Mouse (Mus musculus) heart, embryonic 10.5 days (tissue): ENCODE measurements around the gene Plcl2. TPM values are rescaled to one million over a fixed set of nuclear protein-coding genes. Genes with fewer than 3 reads are reported as not detected.
"Not testable (repeated sequence)": the region's sequence is repeated elsewhere in the genome, so short reads cannot be mapped to it uniquely, and the experiment has no call there.

ENCODE experiments used
- DNase-seq: peaks from one replicate; pipeline ENCODE4 v3.0.0-alpha.2; 2017; ENCODE audit warnings: low spot score
- H3K27ac ChIP-seq: fragments of 300-500 bp; sonication (generic); 2 replicates; pipeline ENCODE4 v1.5.1; 2016; ENCODE audit warnings: mild to moderate bottlenecking
- H3K27me3 ChIP-seq: fragments of 300-500 bp; sonication (generic); 2 replicates; pipeline ENCODE4 v1.6.1; 2016; ENCODE audit warnings: mild to moderate bottlenecking; ENCODE audit not compliant: poor library complexity, insufficient read depth, severe bottlenecking
- H3K36me3 ChIP-seq: fragments of 300-500 bp; sonication (generic); 2 replicates; pipeline ENCODE4 v1.6.1; 2016; ENCODE audit warnings: mild to moderate bottlenecking, moderate library complexity
- H3K4me1 ChIP-seq: fragments of 300-500 bp; sonication (generic); 2 replicates; pipeline ENCODE4 v1.6.1; 2016; ENCODE audit warnings: mild to moderate bottlenecking
- H3K4me3 ChIP-seq: fragments of 300-500 bp; sonication (generic); 2 replicates; pipeline ENCODE4 v1.5.1; 2016; ENCODE audit warnings: mild to moderate bottlenecking, moderate library complexity
- H3K9me3 ChIP-seq: fragments of 300-500 bp; sonication (generic); 2 replicates; pipeline ENCODE4 v1.6.1; 2016; ENCODE audit warnings: mild to moderate bottlenecking, moderate library complexity
- WGBS: fragments of 180-500 bp; shearing (Covaris S2); methylation state at CpG from one replicate; pipeline ENCODE4 v1.1.7; 2016; 5-methylcytosine and 5-hydroxymethylcytosine counted together
- polyA plus RNA-seq: library from polyadenylated mRNA; unstranded; fragments of >200 nt; fragmentation: Nextera tagmentation; extraction: Ambion mirVana; gene quantifications from 2 replicates; pipeline ENCODE4 v1.2.1, GENCODE M21; 2016

Plcl2 gene
- polyA plus RNA-seq, 1 experiment from 2014 or later: 3.8 TPM

- H3K4me1 ChIP-seq: peaks cover 2% of the 10 kb centered on the region; the same call in 1 of the 2 replicates
- H3K36me3 ChIP-seq: no peaks in the 10 kb centered on the region
- no peaks in the 10 kb centered on the region for H3K9me3 ChIP-seq
- WGBS: 87% methylated on average over 6 of the region's 6 CpGs
- no peak for DNase-seq
- H3K27ac ChIP-seq: no peak overlapping the region
- H3K4me3 ChIP-seq: no peak overlapping the region
- H3K27me3 ChIP-seq: no peaks in the 10 kb centered on the region
Measured at GRCm38 (mm10) chr17:50524970-50525369, 15.8 kb downstream of the Plcl2 start.

- Histone ChIP-seq H3K27me3 (no peaks in the 10 kb centered on the region), H3K4me3 (no peak overlapping the region), H3K27ac (no peak overlapping the region), H3K9me3 (no peaks in the 10 kb centered on the region), H3K36me3 (no peaks in the 10 kb centered on the region), H3K4me1 (peaks cover 2% of the 10 kb centered on the region; the same call in 1 of the 2 replicates)
- no peak for DNase-seq
- WGBS: 75% methylated on average over 2 of the region's 2 CpGs
Measured at GRCm38 (mm10) chr17:50525821-50526220, 16.6 kb downstream of the Plcl2 start.

GRCm38 (mm10) chr17:50530089-50530488, 20.9 kb downstream of the Plcl2 start:
- H3K9me3 ChIP-seq: no peaks in the 10 kb centered on the region
- 84% methylated on average over 8 of the region's 8 CpGs for WGBS
- no peak for DNase-seq
- H3K27ac ChIP-seq: no peak overlapping the region
- no peaks in the 10 kb centered on the region for H3K36me3 ChIP-seq
- H3K4me3 ChIP-seq: no peak overlapping the region
- no peaks in the 10 kb centered on the region for H3K27me3 ChIP-seq
- H3K4me1 ChIP-seq: peaks cover 2% of the 10 kb centered on the region; the same call in 1 of the 2 replicates

GRCm38 (mm10) chr17:50534889-50535288, 25.7 kb downstream of the Plcl2 start:
- H3K27ac ChIP-seq, DNase-seq, H3K4me3 ChIP-seq, H3K9me3 ChIP-seq, H3K27me3 ChIP-seq, H3K4me1 ChIP-seq, H3K36me3 ChIP-seq: not testable (repeated sequence)
- 91% methylated on average over 2 of the region's 2 CpGs for WGBS

GRCm38 (mm10) chr17:50536409-50537194, 27.4 kb downstream of the Plcl2 start:
- WGBS: 86% methylated on average over 4 of the region's 4 CpGs

GRCm38 (mm10) chr17:50537786-50538185, 28.6 kb downstream of the Plcl2 start:
- no peaks in the 10 kb centered on the region for H3K27me3 ChIP-seq
- no peak overlapping the region for H3K27ac ChIP-seq
- no peak overlapping the region for H3K4me3 ChIP-seq
- DNase-seq: no peak
- 0 out of 2 replicates have a peak, but pooled peaks cover 5% of the 10 kb centered on the region for H3K36me3 ChIP-seq
- WGBS: 60% methylated on average over 2 of the region's 2 CpGs
- no peaks in the 10 kb centered on the region for H3K4me1 ChIP-seq
- H3K9me3 ChIP-seq: no peaks in the 10 kb centered on the region

More at GRCm38 (mm10) chr17:50536409-50537194, 27.4 kb downstream of the Plcl2 start:
- H3K36me3 ChIP-seq: no peaks in the 10 kb centered on the region
- H3K27ac ChIP-seq: no peak overlapping the region
- no peaks in the 10 kb centered on the region for H3K4me1 ChIP-seq
- no peak overlapping the region for H3K4me3 ChIP-seq
- no peaks in the 10 kb centered on the region for H3K9me3 ChIP-seq
- no peak for DNase-seq
- no peaks in the 10 kb centered on the region for H3K27me3 ChIP-seq

GRCm38 (mm10) chr17:50544860-50545259, 35.7 kb downstream of the Plcl2 start:
- no peak overlapping the region for H3K4me3 ChIP-seq
- no peak for DNase-seq
- WGBS: 86% methylated on average over 1 of the region's 1 CpGs
- H3K27ac ChIP-seq: no peak overlapping the region
- H3K4me1 ChIP-seq: 0 out of 2 replicates have a peak, but pooled peaks cover 3% of the 10 kb centered on the region
- H3K9me3 ChIP-seq: no peaks in the 10 kb centered on the region
- no peaks in the 10 kb centered on the region for H3K27me3 ChIP-seq
- 0 out of 2 replicates have a peak, but pooled peaks cover 6% of the 10 kb centered on the region for H3K36me3 ChIP-seq

- Histone ChIP-seq H3K27me3 (no peaks in the 10 kb centered on the region), H3K9me3 (no peaks in the 10 kb centered on the region), H3K4me1 (0 out of 2 replicates have a peak, but pooled peaks cover 3% of the 10 kb centered on the region), H3K4me3 (no peak overlapping the region), H3K36me3 (0 out of 2 replicates have a peak, but pooled peaks cover 6% of the 10 kb centered on the region), H3K27ac (no peak overlapping the region)
- no peak for DNase-seq
- WGBS: 75% methylated on average over 6 of the region's 6 CpGs
Measured at GRCm38 (mm10) chr17:50545274-50545673, 36.1 kb downstream of the Plcl2 start.

- Histone ChIP-seq H3K4me3 (no peak overlapping the region), H3K36me3 (no peaks in the 10 kb centered on the region), H3K27me3 (no peaks in the 10 kb centered on the region), H3K4me1 (no peaks in the 10 kb centered on the region), H3K27ac (no peak overlapping the region), H3K9me3 (no peaks in the 10 kb centered on the region)
- 84% methylated on average over 2 of the region's 2 CpGs for WGBS
- no peak for DNase-seq
Measured at GRCm38 (mm10) chr17:50552130-50552529, 42.9 kb downstream of the Plcl2 start.

- Histone ChIP-seq H3K4me3 (no peak overlapping the region), H3K27ac (no peak overlapping the region), H3K9me3 (no peaks in the 10 kb centered on the region), H3K27me3 (no peaks in the 10 kb centered on the region), H3K4me1 (peaks cover 13% of the 10 kb centered on the region), H3K36me3 (no peaks in the 10 kb centered on the region)
- WGBS: 86% methylated on average over 12 of the region's 12 CpGs
- no peak for DNase-seq
Measured at GRCm38 (mm10) chr17:50557566-50558238, 48.5 kb downstream of the Plcl2 start.

- Histone ChIP-seq H3K27me3 (no peaks in the 10 kb centered on the region), H3K4me3 (no peak overlapping the region), H3K9me3 (no peaks in the 10 kb centered on the region), H3K4me1 (peaks cover 13% of the 10 kb centered on the region), H3K27ac (no peak overlapping the region), H3K36me3 (no peaks in the 10 kb centered on the region)
- DNase-seq: no peak
- WGBS: 87% methylated on average over 4 of the region's 4 CpGs
Measured at GRCm38 (mm10) chr17:50558239-50558625, 49.0 kb downstream of the Plcl2 start.

- DNase-seq: no peak
Measured at GRCm38 (mm10) chr17:50565376-50566123, 56.3 kb downstream of the Plcl2 start.

More at GRCm38 (mm10) chr17:50565376-50566123, 56.3 kb downstream of the Plcl2 start:
- no peaks in the 10 kb centered on the region for H3K9me3 ChIP-seq
- H3K4me1 ChIP-seq: peaks cover 6% of the 10 kb centered on the region
- no peaks in the 10 kb centered on the region for H3K27me3 ChIP-seq
- no peak overlapping the region for H3K27ac ChIP-seq
- no peaks in the 10 kb centered on the region for H3K36me3 ChIP-seq
- 44% methylated on average over 8 of the region's 8 CpGs for WGBS
- H3K4me3 ChIP-seq: no peak overlapping the region
